8 mouse cellular contexts compared by ENCODE assay signal in genomic region chr1:120264861-120265686, GRCm38 (mm10). TPM values are rescaled to one million over a fixed set of nuclear protein-coding genes. Genes with fewer than 3 reads are reported as not detected.
A peak's percentile ranks its signal among the peaks of the same experiment; 100 is the strongest.
DNase-seq lines count a peak whose midpoint lies in the region; ATAC-seq and TF ChIP-seq lines count a peak whose summit lies in the region.

No protein-coding gene starts in this region.

- H3K27me3 ChIP-seq in embryonic facial prominence, embryonic 14.5 days (replicated peaks; ENCODE audit: control insufficient read depth, insufficient read depth, low read length): no peaks in the 10 kb centered on the region
- 0 out of 2 replicates have a peak, but pooled peaks cover 8% of the 10 kb centered on the region for H3K27me3 ChIP-seq in limb, embryonic 13.5 days
- H3K27me3 ChIP-seq in midbrain, embryonic 15.5 days (replicated peaks): peaks cover 10% of the 10 kb centered on the region; the same call in 1 of the 2 replicates
- H3K27me3 ChIP-seq in spleen, adult 2 months (ENCODE audit: control insufficient read depth, insufficient read depth, low read length): no peaks in the 10 kb centered on the region

- no peaks in the 10 kb centered on the region for H3K4me1 ChIP-seq in embryonic facial prominence, embryonic 14.5 days (ENCODE audit: control insufficient read depth, insufficient read depth, low read length)
- H3K4me1 ChIP-seq in limb, embryonic 13.5 days: peaks cover 43% of the 10 kb centered on the region
- peaks cover 12% of the 10 kb centered on the region for H3K4me1 ChIP-seq in midbrain, embryonic 15.5 days
- peaks cover 3% of the 10 kb centered on the region; the same call in 1 of the 2 replicates for H3K4me1 ChIP-seq in spleen, adult 2 months (ENCODE audit: control insufficient read depth, insufficient read depth, insufficient read length)

- DNase-seq in 3T3-L1 (ENCODE audit: low read depth, low spot score): peak; percentile 82
- peak; percentile 79 to 82 for DNase-seq in adrenal gland, postnatal 4 days (ENCODE audit: low spot score in 2 of 2)
- DNase-seq in embryonic facial prominence, embryonic 14.5 days (ENCODE audit: low spot score): peak; percentile 92
- DNase-seq in heart, adult 8-10 months (ENCODE audit: low spot score): peak; percentile 87
- peak; percentile 92 for DNase-seq in kidney, adult 9 months
- peak; percentile 48 to 78 for DNase-seq in spleen, adult 2 months (ENCODE audit: low read depth in 1 of 2, low spot score in 2 of 2)

- TF ChIP-seq CTCF in spleen, adult 2 months (IDR thresholded peaks at IDR 0.05; ENCODE audit: extremely low read depth, insufficient read depth, insufficient read length, insufficient replicate concordance): no peak

- WGBS in embryonic facial prominence, embryonic 14.5 days: under 1% methylated on average over 32 of the region's 40 CpGs
- 1% methylated on average over 40 of the region's 40 CpGs for WGBS in limb, embryonic 13.5 days
- WGBS in midbrain, embryonic 15.5 days: under 1% methylated on average over 38 of the region's 40 CpGs
- under 1% methylated on average over 38 of the region's 40 CpGs for WGBS in spleen, adult 2 months

- H3K36me3 ChIP-seq in embryonic facial prominence, embryonic 14.5 days (ENCODE audit: control insufficient read depth, insufficient read depth, low read length): no peaks in the 10 kb centered on the region
- no peaks in the 10 kb centered on the region for H3K36me3 ChIP-seq in limb, embryonic 13.5 days
- no peaks in the 10 kb centered on the region for H3K36me3 ChIP-seq in midbrain, embryonic 15.5 days (replicated peaks)
- H3K36me3 ChIP-seq in spleen, adult 2 months (ENCODE audit: control insufficient read depth, insufficient read depth, low read length): no peaks in the 10 kb centered on the region

- H3K9me3 ChIP-seq in embryonic facial prominence, embryonic 14.5 days (ENCODE audit: control insufficient read depth, low read length): no peaks in the 10 kb centered on the region
- no peaks in the 10 kb centered on the region for H3K9me3 ChIP-seq in limb, embryonic 13.5 days
- no peaks in the 10 kb centered on the region for H3K9me3 ChIP-seq in midbrain, embryonic 15.5 days

- H3K4me2 ChIP-seq in embryonic facial prominence, embryonic 14.5 days (ENCODE audit: low read depth, low read length): peak overlapping the region; percentile 94
- H3K4me2 ChIP-seq in limb, embryonic 13.5 days (replicated peaks): peak overlapping the region; percentile 97
- peak overlapping the region; percentile 100 for H3K4me2 ChIP-seq in midbrain, embryonic 15.5 days

- peak; percentile 92 for ATAC-seq in embryonic facial prominence, embryonic 14.5 days (ENCODE audit: low read depth)
- ATAC-seq in limb, embryonic 13.5 days (ENCODE audit: low FRiP score, low read depth): peak; percentile 89
- ATAC-seq in midbrain, embryonic 15.5 days (replicated peaks): peak; percentile 88

- TF ChIP-seq POLR2A in spleen, adult 2 months (IDR thresholded peaks at IDR 0.05; ENCODE audit: low read depth, low read length): no peak

- H3K9ac ChIP-seq in embryonic facial prominence, embryonic 14.5 days (ENCODE audit: low read depth, low read length): peak overlapping the region; percentile 58
- peak overlapping the region; percentile 62 for H3K9ac ChIP-seq in limb, embryonic 13.5 days
- peak overlapping the region; percentile 53 for H3K9ac ChIP-seq in midbrain, embryonic 15.5 days

- H3K4me3 ChIP-seq in embryonic facial prominence, embryonic 14.5 days (ENCODE audit: low read depth, low read length): peak overlapping the region; percentile 53
- H3K4me3 ChIP-seq in limb, embryonic 13.5 days: peak overlapping the region; percentile 57
- H3K4me3 ChIP-seq in midbrain, embryonic 15.5 days: peak overlapping the region; percentile 52
- peak overlapping the region; percentile 79 for H3K4me3 ChIP-seq in spleen, adult 2 months (ENCODE audit: extremely low read depth, insufficient read depth, insufficient read length)

- no peak overlapping the region for H3K27ac ChIP-seq in embryonic facial prominence, embryonic 14.5 days (replicated peaks; ENCODE audit: low read depth, low read length)
- H3K27ac ChIP-seq in limb, embryonic 13.5 days: no peak overlapping the region
- H3K27ac ChIP-seq in midbrain, embryonic 15.5 days: no peak overlapping the region
- H3K27ac ChIP-seq in spleen, adult 2 months (ENCODE audit: insufficient read depth, low read length): peak overlapping the region; percentile 48; the same call in 1 of the 2 replicates

RNA-seq across cellular contexts. Expression of gene Steap3, which starts 7.4 kb away (rescaled TPM):
- total RNA-seq in adrenal gland, postnatal 4 days (2021): 10 to 100 TPM; 31.0 to 35.7 TPM
- 12.9 and 13.2 TPM in 2 replicates for polyA plus RNA-seq in embryonic facial prominence, embryonic 14.5 days (2014; fragmentation: Nextera tagmentation; extraction: Ambion mirVana)
- 10 to 100 TPM; 25.3 to 29.5 (median 28.3) TPM for total RNA-seq in heart, adult 8-10 months (2022)
- 5.1 and 5.6 TPM in 2 replicates for polyA plus RNA-seq in limb, embryonic 13.5 days (2015; fragmentation: Nextera tagmentation; extraction: Ambion mirVana)
- polyA plus RNA-seq in midbrain, embryonic 15.5 days (2015; fragmentation: Nextera tagmentation; extraction: Ambion mirVana): 4.1 and 4.9 TPM in 2 replicates
- 16.2 and 37.3 TPM in 2 replicates for polyA plus RNA-seq in spleen, adult 2 months (2012; rRNA removed)
